Mouse (Mus musculus): ENCODE data around the gene Spink2.

- no peak for TF ChIP-seq CTCF (IDR thresholded peaks at IDR 0.05; ENCODE audit: low read depth)
- TF ChIP-seq EP300 (optimal IDR thresholded peaks at IDR 0.05) = no peak
These were observed 48.9 kb upstream of the Spink2 start for GRCm38 (mm10) chr5:77260141-77260540.
